Mouse (Mus musculus): ENCODE results near the gene Gas7. TPM values are rescaled to one million over a fixed set of nuclear protein-coding genes. Genes with fewer than 3 reads are reported as not detected.

Gene Gas7
- polyA plus RNA-seq, 1 experiment from 2014 or later: 2.3 TPM

DNA sequence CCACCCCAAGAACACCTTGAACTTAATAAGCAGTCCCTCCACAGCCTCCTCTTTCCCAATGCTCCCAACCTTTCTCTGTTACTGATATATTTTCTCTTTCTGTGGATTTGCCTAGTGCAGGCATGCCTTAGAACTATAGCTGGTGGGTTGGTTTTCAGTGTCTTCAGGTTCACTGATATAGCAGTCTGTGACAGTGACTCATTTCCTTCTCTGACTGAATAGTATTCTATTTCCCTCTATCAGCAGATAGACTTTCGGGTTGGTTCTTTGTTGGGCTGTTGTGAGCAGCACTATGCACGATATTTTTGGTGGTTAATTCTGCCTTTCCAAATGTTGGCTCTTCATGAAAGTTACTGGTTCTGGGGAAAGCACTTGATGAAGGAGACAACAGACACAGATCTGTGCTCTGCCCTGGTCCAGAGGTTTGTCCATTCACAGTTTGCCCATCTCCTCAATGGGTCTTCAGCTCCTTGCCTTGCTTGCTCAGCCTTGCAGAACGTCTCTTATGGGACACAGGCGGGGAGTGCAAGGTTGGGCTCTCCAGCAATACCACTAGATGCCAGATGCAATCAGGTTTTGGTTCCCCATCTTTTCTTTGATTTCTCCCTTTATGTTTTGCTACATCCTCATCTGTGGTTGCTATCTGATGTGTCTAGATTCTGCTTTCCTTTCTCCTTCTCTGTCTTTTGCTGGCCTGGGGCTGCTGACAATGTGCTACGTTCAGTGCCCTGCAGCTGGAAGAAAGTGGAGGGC, 25.1 kb downstream of the Gas7 start:
- H3K9ac ChIP-seq (ENCODE audit: low read depth, low read length): no peak overlapping the region
- no peaks in the 10 kb centered on the region for H3K9me3 ChIP-seq (ENCODE audit: control insufficient read depth, low read length)
- no peaks in the 10 kb centered on the region for H3K27me3 ChIP-seq (replicated peaks; ENCODE audit: control insufficient read depth, insufficient read depth, low read length)
- peaks cover 4% of the 10 kb centered on the region; the same call in 1 of the 2 replicates for H3K4me1 ChIP-seq (replicated peaks; ENCODE audit: control insufficient read depth, insufficient read depth, low read length)
- no peaks in the 10 kb centered on the region for H3K36me3 ChIP-seq (ENCODE audit: control insufficient read depth, insufficient read depth, low read length)
- H3K27ac ChIP-seq (ENCODE audit: low read depth, low read length): no peak overlapping the region
- no peak overlapping the region for H3K4me3 ChIP-seq (ENCODE audit: low read depth, low read length)
- no peak for ATAC-seq (replicated peaks; ENCODE audit: low FRiP score)
- no peak for DNase-seq (ENCODE audit: low spot score)
- no peak overlapping the region for H3K4me2 ChIP-seq
- 54% methylated on average over 5 of the region's 5 CpGs for WGBS

DNA sequence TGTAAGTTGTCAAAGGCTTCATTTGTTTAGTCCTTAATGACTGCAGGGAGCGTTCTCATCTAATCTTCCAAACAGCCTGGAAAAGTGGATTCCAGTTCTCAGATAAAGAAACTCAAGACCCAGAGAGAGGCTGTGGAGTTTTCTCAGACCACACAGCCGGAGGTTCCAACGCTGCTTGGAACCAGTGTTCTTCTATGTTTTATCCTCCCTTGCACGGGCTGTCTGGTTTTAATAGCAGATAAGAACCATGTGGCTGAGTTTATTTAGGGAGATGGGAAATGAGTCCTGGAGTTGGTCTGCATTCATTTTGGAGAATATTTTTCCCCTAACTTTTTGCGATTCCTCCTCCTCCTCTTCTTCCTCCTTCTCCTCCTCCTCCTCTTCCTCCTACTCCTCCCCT, 26.5 kb downstream of the Gas7 start:
- Histone ChIP-seq H3K27ac (ENCODE audit: low read depth, low read length) (no peak overlapping the region), H3K4me1 (replicated peaks; ENCODE audit: control insufficient read depth, insufficient read depth, low read length) (peaks cover 4% of the 10 kb centered on the region; the same call in 1 of the 2 replicates)
- ATAC-seq (replicated peaks; ENCODE audit: low FRiP score): no peak

DNA sequence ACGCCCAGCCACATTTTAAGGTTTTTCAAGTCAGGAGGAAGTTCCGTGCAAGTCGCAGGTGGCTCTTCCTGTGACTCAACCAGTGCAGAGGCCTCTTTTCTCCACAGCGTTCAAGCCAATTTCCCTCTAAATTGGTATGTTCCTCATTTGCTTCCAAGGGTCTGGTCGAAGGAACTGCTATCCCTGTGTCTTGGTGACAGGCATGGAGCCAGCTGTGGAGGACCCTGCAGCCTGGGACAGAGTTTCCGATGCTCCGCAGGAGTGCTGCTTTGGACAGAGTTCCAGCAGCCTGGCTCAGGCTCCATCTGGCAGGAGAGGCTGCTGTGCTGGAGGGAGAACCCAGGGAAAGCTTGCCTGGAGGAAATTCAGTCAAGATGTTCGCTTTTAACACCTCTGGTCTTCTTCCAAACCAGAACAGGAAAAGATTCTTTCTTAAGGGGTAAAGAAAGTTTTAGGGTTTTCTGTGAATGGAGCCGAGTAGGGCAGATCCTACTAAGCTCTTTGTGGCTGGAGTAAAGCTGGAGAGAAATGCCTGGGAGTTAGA, 27.1 kb downstream of the Gas7 start:
- no peak overlapping the region for H3K9ac ChIP-seq (ENCODE audit: low read depth, low read length)
- H3K36me3 ChIP-seq (ENCODE audit: control insufficient read depth, insufficient read depth, low read length): no peaks in the 10 kb centered on the region
- no peak overlapping the region for H3K4me2 ChIP-seq
- 45% methylated on average over 9 of the region's 9 CpGs for WGBS
- H3K4me3 ChIP-seq (ENCODE audit: low read depth, low read length): no peak overlapping the region
- H3K9me3 ChIP-seq (ENCODE audit: control insufficient read depth, low read length): no peaks in the 10 kb centered on the region
- DNase-seq (ENCODE audit: low spot score) (no peak), ATAC-seq (replicated peaks; ENCODE audit: low FRiP score) (no peak)
- H3K27me3 ChIP-seq (replicated peaks; ENCODE audit: control insufficient read depth, insufficient read depth, low read length): no peaks in the 10 kb centered on the region
- peaks cover 4% of the 10 kb centered on the region; the same call in 1 of the 2 replicates for H3K4me1 ChIP-seq (replicated peaks; ENCODE audit: control insufficient read depth, insufficient read depth, low read length)
- no peak overlapping the region for H3K27ac ChIP-seq (ENCODE audit: low read depth, low read length)

More for the DNA sequence above, 26.5 kb downstream of the Gas7 start:
- H3K27me3 ChIP-seq (replicated peaks; ENCODE audit: control insufficient read depth, insufficient read depth, low read length): no peaks in the 10 kb centered on the region
- H3K4me2 ChIP-seq: no peak overlapping the region
- no peaks in the 10 kb centered on the region for H3K36me3 ChIP-seq (ENCODE audit: control insufficient read depth, insufficient read depth, low read length)
- no peak overlapping the region for H3K4me3 ChIP-seq (ENCODE audit: low read depth, low read length)
- no peaks in the 10 kb centered on the region for H3K9me3 ChIP-seq (ENCODE audit: control insufficient read depth, low read length)
- H3K9ac ChIP-seq (ENCODE audit: low read depth, low read length): no peak overlapping the region
- DNase-seq (ENCODE audit: low spot score): no peak
- WGBS: 42% methylated on average over 5 of the region's 5 CpGs

DNA sequence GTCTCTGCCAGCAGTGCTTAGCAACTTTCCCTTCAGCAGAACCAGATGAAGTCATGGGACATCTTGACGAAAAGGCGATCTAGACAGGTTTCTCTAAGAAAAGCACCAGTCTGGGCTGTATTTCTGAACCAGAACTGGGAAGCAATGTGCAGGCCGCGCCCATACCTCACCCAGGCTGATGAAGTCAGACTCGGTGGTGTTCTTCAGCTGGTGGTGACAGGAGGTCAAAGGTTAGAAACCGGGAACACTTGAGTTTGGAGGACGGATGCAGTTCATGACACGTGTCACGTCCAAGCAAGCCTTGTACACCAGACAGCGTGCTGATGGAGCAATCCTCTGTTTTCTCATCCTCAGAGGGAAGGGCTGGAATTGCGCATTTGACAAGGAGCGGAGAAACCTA, 32.9 kb downstream of the Gas7 start:
- ATAC-seq (replicated peaks; ENCODE audit: low FRiP score) (no peak), DNase-seq (ENCODE audit: low spot score) (no peak)
- no peaks in the 10 kb centered on the region for H3K9me3 ChIP-seq (ENCODE audit: control insufficient read depth, low read length)
- H3K4me2 ChIP-seq: no peak overlapping the region
- H3K4me3 ChIP-seq (ENCODE audit: low read depth, low read length): no peak overlapping the region
- H3K36me3 ChIP-seq (ENCODE audit: control insufficient read depth, insufficient read depth, low read length): no peaks in the 10 kb centered on the region
- H3K4me1 ChIP-seq (replicated peaks; ENCODE audit: control insufficient read depth, insufficient read depth, low read length): no peaks in the 10 kb centered on the region
- no peak overlapping the region for H3K9ac ChIP-seq (ENCODE audit: low read depth, low read length)
- H3K27ac ChIP-seq (ENCODE audit: low read depth, low read length): no peak overlapping the region
- H3K27me3 ChIP-seq (replicated peaks; ENCODE audit: control insufficient read depth, insufficient read depth, low read length): no peaks in the 10 kb centered on the region
- WGBS: 80% methylated on average over 12 of the region's 12 CpGs

DNA sequence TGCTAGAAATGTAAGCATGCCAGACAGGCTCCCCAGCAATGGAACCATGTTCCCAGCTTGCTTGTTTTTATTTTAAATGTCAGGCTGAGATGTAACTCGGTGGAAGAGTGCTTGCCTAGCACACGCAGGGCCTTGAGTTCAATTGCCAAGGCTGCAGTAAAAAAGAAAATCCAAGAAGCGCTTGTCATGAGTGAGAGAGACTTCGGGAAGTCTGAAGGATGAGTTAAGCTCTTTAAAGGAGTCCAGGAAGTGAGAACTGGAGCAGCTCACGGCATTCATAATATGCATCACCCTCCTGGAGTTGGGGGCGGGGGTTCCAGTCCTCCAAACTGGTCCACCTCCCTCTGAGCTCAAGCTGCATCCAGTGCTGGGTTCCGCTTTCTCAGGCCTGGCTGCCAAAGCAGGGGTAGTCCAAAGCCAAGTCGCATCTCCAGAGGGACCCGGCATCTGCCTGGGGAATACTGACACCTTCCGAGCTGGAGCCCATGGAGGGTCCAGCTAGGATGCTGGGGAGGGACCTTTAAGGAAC, 34.5 kb downstream of the Gas7 start:
- Histone ChIP-seq H3K4me2 (no peak overlapping the region), H3K36me3 (ENCODE audit: control insufficient read depth, insufficient read depth, low read length) (no peaks in the 10 kb centered on the region), H3K9me3 (ENCODE audit: control insufficient read depth, low read length) (no peaks in the 10 kb centered on the region), H3K4me3 (ENCODE audit: low read depth, low read length) (no peak overlapping the region), H3K27me3 (replicated peaks; ENCODE audit: control insufficient read depth, insufficient read depth, low read length) (no peaks in the 10 kb centered on the region), H3K27ac (ENCODE audit: low read depth, low read length) (no peak overlapping the region), H3K4me1 (replicated peaks; ENCODE audit: control insufficient read depth, insufficient read depth, low read length) (no peaks in the 10 kb centered on the region), H3K9ac (ENCODE audit: low read depth, low read length) (no peak overlapping the region)
- DNase-seq (ENCODE audit: low spot score) (no peak), ATAC-seq (replicated peaks; ENCODE audit: low FRiP score) (no peak)
- WGBS: 71% methylated on average over 10 of the region's 10 CpGs

DNA sequence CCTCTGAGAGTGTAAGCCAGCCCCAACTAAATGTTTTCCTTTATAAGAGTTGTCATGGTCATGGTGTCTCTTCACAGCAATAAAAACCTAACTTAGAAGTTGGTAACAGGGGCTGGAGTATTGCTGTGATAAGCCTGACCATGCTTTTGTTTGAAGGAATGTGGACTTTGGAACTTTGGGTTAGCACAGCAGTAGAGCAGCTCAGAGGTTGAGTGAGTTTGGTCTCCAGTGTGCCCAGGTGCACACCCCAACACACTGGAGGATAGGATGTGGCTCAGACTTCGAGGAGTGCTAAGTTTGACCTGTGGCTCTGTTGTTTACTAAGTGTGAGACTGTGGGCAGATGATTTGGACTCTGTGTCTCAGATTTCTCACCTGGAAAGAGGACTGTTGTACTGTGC, 41.6 kb downstream of the Gas7 start:
- 65% methylated on average over 1 of the region's 1 CpGs for WGBS
- no peak overlapping the region for H3K9ac ChIP-seq (ENCODE audit: low read depth, low read length)

DNA sequence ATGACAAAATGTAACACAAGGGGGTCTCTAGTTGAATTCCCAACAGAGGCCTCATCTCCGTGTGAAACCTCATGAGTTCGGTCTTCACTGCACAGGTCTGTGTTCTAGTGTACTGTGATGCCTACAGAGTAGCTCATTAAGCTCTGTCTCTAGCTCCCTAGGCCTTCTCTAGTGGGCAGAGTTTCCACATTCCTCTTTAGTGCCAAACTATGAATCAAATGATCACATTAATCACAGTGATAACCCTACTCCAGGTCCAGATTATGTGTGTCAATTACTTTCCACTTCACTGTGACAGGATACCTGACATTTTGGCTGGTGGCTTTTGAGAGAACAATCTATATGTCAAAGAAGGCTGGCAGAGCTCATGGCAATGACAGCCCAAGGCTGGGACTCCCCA, 44.9 kb downstream of the Gas7 start:
- no peak overlapping the region for H3K4me3 ChIP-seq (ENCODE audit: low read depth, low read length)
- no peaks in the 10 kb centered on the region for H3K9me3 ChIP-seq (ENCODE audit: control insufficient read depth, low read length)
- no peak overlapping the region for H3K9ac ChIP-seq (ENCODE audit: low read depth, low read length)
- no peak overlapping the region for H3K4me2 ChIP-seq
- H3K27ac ChIP-seq (ENCODE audit: low read depth, low read length): no peak overlapping the region
- DNase-seq (ENCODE audit: low spot score) (no peak), ATAC-seq (replicated peaks; ENCODE audit: low FRiP score) (no peak)
- H3K36me3 ChIP-seq (ENCODE audit: control insufficient read depth, insufficient read depth, low read length): no peaks in the 10 kb centered on the region
- no peaks in the 10 kb centered on the region for H3K4me1 ChIP-seq (replicated peaks; ENCODE audit: control insufficient read depth, insufficient read depth, low read length)
- H3K27me3 ChIP-seq (replicated peaks; ENCODE audit: control insufficient read depth, insufficient read depth, low read length): no peaks in the 10 kb centered on the region
- 91% methylated on average over 2 of the region's 2 CpGs for WGBS

More for the DNA sequence above, 41.6 kb downstream of the Gas7 start:
- H3K27me3 ChIP-seq (replicated peaks; ENCODE audit: control insufficient read depth, insufficient read depth, low read length): no peaks in the 10 kb centered on the region
- H3K4me1 ChIP-seq (replicated peaks; ENCODE audit: control insufficient read depth, insufficient read depth, low read length): no peaks in the 10 kb centered on the region
- no peak overlapping the region for H3K27ac ChIP-seq (ENCODE audit: low read depth, low read length)
- DNase-seq (ENCODE audit: low spot score) (no peak), ATAC-seq (replicated peaks; ENCODE audit: low FRiP score) (no peak)
- no peaks in the 10 kb centered on the region for H3K9me3 ChIP-seq (ENCODE audit: control insufficient read depth, low read length)
- H3K36me3 ChIP-seq (ENCODE audit: control insufficient read depth, insufficient read depth, low read length): no peaks in the 10 kb centered on the region
- H3K4me3 ChIP-seq (ENCODE audit: low read depth, low read length): no peak overlapping the region
- H3K4me2 ChIP-seq: no peak overlapping the region

DNA sequence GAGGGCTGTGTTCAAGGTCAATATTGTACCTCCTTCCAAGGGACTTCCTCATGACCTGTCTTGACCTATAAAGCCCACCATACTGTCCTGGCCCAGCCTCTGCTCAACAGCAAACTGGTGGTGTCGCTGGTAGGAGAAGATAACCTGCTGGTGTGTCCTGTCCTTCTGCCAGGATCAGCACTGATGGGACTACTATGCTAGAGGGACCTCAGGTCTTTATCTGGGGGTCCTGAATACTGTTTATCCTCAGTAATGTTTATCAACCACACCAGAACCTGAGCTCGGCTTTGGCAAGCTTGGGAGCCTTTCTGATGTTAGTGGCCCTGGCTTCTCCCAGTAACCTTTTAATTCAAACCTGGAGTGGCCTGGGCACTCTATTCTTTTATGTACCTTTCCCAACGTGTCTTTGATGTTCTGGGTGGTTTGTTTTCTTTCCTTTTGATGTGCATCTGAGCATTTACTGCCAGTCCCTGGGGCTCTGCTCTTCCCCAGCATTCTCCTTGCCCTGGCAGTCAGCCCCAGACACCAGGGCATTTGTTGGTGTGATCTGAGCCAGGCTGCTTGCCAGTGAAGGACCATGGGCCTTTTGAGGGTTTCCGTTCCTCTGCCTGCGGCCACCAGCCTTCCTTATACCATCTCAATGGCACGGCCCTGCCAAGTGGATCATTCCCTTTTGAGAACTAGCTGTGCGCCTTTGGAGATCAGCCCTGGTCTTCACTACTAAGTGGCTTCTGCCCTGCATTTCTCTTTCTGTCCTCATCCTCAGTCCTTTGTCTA, 46.4 kb downstream of the Gas7 start:
- H3K36me3 ChIP-seq (ENCODE audit: control insufficient read depth, insufficient read depth, low read length): no peaks in the 10 kb centered on the region
- H3K4me1 ChIP-seq (replicated peaks; ENCODE audit: control insufficient read depth, insufficient read depth, low read length): no peaks in the 10 kb centered on the region
- H3K27me3 ChIP-seq (replicated peaks; ENCODE audit: control insufficient read depth, insufficient read depth, low read length): no peaks in the 10 kb centered on the region
- H3K4me2 ChIP-seq: no peak overlapping the region
- 66% methylated on average over 7 of the region's 7 CpGs for WGBS
- H3K9ac ChIP-seq (ENCODE audit: low read depth, low read length): no peak overlapping the region
- no peak overlapping the region for H3K27ac ChIP-seq (ENCODE audit: low read depth, low read length)
- no peaks in the 10 kb centered on the region for H3K9me3 ChIP-seq (ENCODE audit: control insufficient read depth, low read length)
- no peak overlapping the region for H3K4me3 ChIP-seq (ENCODE audit: low read depth, low read length)
- ATAC-seq (replicated peaks; ENCODE audit: low FRiP score) (no peak), DNase-seq (ENCODE audit: low spot score) (no peak)
